Mouse (Mus musculus) stomach, postnatal 0 days (tissue): Measurements from ENCODE around the gene Saysd1.

ENCODE experiments used
- CTCF ChIP-seq: IDR thresholded peaks from 2 replicates; pipeline ENCODE4 v1.5.1; 2016; ENCODE audit warnings: antibody characterized with exemption, low read depth, mild to moderate bottlenecking, moderate library complexity
- EP300 ChIP-seq: optimal IDR thresholded peaks from 2 replicates; pipeline ENCODE3; 2016; ENCODE audit warnings: antibody characterized with exemption

DNA sequence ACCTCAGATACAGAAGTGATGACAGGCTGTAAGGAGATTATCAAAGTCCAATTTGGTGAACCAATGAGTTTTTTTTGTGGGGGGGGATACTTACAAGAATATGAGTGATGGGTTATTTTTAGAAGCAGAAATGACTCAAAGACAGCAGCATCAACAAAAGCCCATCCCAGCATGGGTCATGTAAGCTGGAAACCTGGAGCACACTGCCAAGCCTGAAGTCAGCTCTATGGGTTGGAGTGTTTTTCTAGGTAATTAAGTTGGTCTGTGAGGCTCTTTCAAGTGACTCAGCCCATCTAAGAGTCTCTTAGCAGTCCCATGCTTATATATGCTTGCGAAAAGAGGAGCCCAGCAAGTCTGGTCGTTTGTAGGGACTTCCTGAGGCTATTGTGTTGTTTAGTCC lies 91.0 kb downstream of the Saysd1 start:
- TF ChIP-seq CTCF, result no peak
- no peak for TF ChIP-seq EP300
